Mouse (Mus musculus): ENCODE measurements around the gene Mrps33.

- no peak for TF ChIP-seq FLI1 (IDR thresholded peaks at IDR 0.05; ENCODE audit: low read length)
- TF ChIP-seq GATA1 (IDR thresholded peaks at IDR 0.05; ENCODE audit: borderline replicate concordance, low read length): no peak
Observed at GRCm38 (mm10) chr6:39781766-39782530, 28.8 kb downstream of the Mrps33 start.
